Mouse (Mus musculus): ENCODE results near the gene Guca1b. TPM values are rescaled to one million over a fixed set of nuclear protein-coding genes. Genes with fewer than 3 reads are reported as not detected.

The Guca1b gene
- polyA plus RNA-seq, 1 experiment from 2014 or later, result 0.37 TPM

DNA sequence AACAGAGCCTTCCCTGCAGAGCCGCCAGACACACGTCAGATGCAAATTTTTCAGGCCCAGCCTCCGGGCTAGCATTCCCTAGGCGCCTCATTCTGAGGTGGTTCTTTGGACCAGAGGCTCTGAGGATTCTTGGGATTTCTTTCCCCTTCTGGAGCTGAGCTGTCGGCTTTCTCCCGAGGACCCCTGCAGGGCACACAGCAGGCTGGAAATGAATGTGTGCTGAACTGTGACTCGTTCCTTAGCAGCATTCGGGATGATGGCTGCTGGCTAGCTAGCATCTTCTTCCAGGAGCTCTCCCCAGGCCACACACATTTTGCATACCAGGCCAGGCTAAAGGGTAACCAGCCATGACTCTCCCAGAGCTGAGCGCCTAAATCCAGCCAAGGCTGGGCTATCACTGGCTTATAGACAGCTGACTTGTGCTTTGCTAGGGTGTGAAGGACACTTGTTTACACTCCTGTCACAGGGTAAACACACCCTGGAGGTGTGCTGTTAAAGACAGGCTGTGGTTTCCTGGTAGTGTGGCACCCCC, 55.2 kb downstream of the Guca1b start:
- DNase-seq (ENCODE audit: low spot score), result no peak
- H3K27me3 ChIP-seq (replicated peaks; ENCODE audit: control insufficient read depth, insufficient read depth, low read length), result peaks cover 21% of the 10 kb centered on the region
- H3K4me1 ChIP-seq (replicated peaks; ENCODE audit: control insufficient read depth, insufficient read depth, low read length), result peaks cover 27% of the 10 kb centered on the region
- H3K4me2 ChIP-seq (ENCODE audit: low read length), result no peak overlapping the region
- no peak overlapping the region for H3K9ac ChIP-seq (ENCODE audit: low read length)
- 21% methylated on average over 9 of the region's 9 CpGs for WGBS
- H3K9me3 ChIP-seq (ENCODE audit: control insufficient read depth, low read length), result no peaks in the 10 kb centered on the region
- H3K27ac ChIP-seq (ENCODE audit: low read depth), result 0 out of 2 replicates have a peak overlapping the region, but pooled peaks have one; percentile 30
- H3K4me3 ChIP-seq (ENCODE audit: low read depth, low read length), result no peak overlapping the region
- no peaks in the 10 kb centered on the region for H3K36me3 ChIP-seq (ENCODE audit: control insufficient read depth, insufficient read depth, low read length)
- no peak for ATAC-seq (replicated peaks; ENCODE audit: low FRiP score, low TSS enrichment, low read depth)

DNA sequence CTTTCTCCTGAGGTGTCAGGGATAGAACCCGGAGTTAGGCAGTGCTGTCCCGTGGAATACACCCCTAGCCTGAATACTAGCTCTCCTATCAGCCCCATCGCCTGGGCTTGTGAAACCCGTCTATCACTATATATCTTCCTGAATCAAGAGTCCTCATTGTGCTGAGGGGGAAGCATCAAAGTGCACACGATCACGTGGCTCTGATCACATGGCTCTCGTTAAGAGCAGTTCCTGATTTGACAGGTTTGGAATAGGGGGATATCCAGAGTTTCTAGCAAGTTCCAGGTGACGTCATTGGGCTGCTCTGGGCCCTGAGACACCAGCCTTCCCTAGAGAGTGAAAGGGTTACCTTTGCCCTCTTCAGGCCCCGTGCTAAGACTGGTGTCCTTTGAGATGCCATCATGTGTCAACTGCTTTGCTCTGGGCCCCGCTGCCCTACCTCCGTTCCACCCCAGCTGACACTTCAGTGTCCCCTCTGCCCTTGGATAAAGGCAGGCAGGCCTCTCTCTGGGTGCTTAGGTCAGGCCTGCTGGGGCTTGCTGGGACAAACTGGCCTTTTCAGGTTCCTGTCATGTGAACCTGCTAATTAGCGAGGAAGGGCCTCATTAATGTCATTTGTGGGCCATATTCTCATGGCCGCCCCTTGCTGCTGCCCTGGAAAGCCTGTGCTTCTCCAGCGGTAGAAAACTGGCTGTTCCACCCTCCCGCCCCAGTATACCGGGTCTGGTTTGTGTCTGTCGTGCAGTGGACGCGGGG, 56.3 kb downstream of the Guca1b start:
- H3K9me3 ChIP-seq (ENCODE audit: control insufficient read depth, low read length), result no peaks in the 10 kb centered on the region
- H3K4me1 ChIP-seq (replicated peaks; ENCODE audit: control insufficient read depth, insufficient read depth, low read length), result peaks cover 27% of the 10 kb centered on the region
- no peak overlapping the region for H3K9ac ChIP-seq (ENCODE audit: low read length)
- no peaks in the 10 kb centered on the region for H3K36me3 ChIP-seq (ENCODE audit: control insufficient read depth, insufficient read depth, low read length)
- no peak overlapping the region for H3K4me3 ChIP-seq (ENCODE audit: low read depth, low read length)
- DNase-seq (ENCODE audit: low spot score) (no peak), ATAC-seq (replicated peaks; ENCODE audit: low FRiP score, low TSS enrichment, low read depth) (no peak)
- H3K4me2 ChIP-seq (ENCODE audit: low read length), result no peak overlapping the region
- 48% methylated on average over 19 of the region's 19 CpGs for WGBS
- H3K27ac ChIP-seq (ENCODE audit: low read depth), result no peak overlapping the region
- H3K27me3 ChIP-seq (replicated peaks; ENCODE audit: control insufficient read depth, insufficient read depth, low read length), result peaks cover 15% of the 10 kb centered on the region

DNA sequence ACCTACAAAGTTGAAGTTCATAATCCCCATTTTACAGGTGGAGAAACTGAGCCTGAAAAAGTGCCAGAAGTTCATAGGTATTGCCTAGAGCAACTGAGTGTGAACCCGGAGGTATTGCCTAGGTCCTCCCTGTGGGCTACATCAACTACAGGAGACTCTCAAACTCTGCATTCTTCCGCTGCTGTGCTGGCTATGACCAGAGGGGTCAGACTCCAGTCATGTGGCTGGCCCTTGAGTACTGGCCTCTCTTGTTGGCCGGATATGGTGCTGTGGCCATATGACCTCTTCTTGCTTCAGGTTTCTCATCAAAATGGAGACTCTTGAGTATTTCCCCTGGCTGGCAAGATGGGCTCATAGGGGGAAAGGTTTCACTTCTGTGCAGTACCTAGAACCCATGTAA, 57.1 kb downstream of the Guca1b start:
- no peak overlapping the region for H3K9ac ChIP-seq (ENCODE audit: low read length)
- no peak for ATAC-seq (replicated peaks; ENCODE audit: low FRiP score, low TSS enrichment, low read depth)
- peaks cover 7% of the 10 kb centered on the region; the same call in 1 of the 2 replicates for H3K27me3 ChIP-seq (replicated peaks; ENCODE audit: control insufficient read depth, insufficient read depth, low read length)
- no peaks in the 10 kb centered on the region for H3K36me3 ChIP-seq (ENCODE audit: control insufficient read depth, insufficient read depth, low read length)
- no peaks in the 10 kb centered on the region for H3K9me3 ChIP-seq (ENCODE audit: control insufficient read depth, low read length)
- H3K4me1 ChIP-seq (replicated peaks; ENCODE audit: control insufficient read depth, insufficient read depth, low read length), result peaks cover 25% of the 10 kb centered on the region
- H3K4me3 ChIP-seq (ENCODE audit: low read depth, low read length), result no peak overlapping the region
- DNase-seq (ENCODE audit: low spot score), result no peak
- 76% methylated on average over 3 of the region's 3 CpGs for WGBS
- H3K27ac ChIP-seq (ENCODE audit: low read depth), result no peak overlapping the region
- H3K4me2 ChIP-seq (ENCODE audit: low read length), result no peak overlapping the region

Other genes starting within 250 kb of the Guca1b start
- gene Mrps10, start 16.5 kb upstream of the Guca1b start, polyA plus RNA-seq (2014; fragmentation: Nextera tagmentation; extraction: Ambion mirVana), result 89.3 and 91.4 TPM in 2 replicates
- gene Guca1a, start 15.2 kb downstream of the Guca1b start, polyA plus RNA-seq (2014; fragmentation: Nextera tagmentation; extraction: Ambion mirVana), result 2.5 and 3.1 TPM in 2 replicates
- gene AI661453, start 51.2 kb downstream of the Guca1b start, polyA plus RNA-seq (2014; fragmentation: Nextera tagmentation; extraction: Ambion mirVana), result 3.4 and 4.4 TPM in 2 replicates
- gene 1700001C19Rik, start 52.0 kb downstream of the Guca1b start, polyA plus RNA-seq (2014; fragmentation: Nextera tagmentation; extraction: Ambion mirVana), result 0.22 and 0.24 TPM in 2 replicates
- gene Taf8, start 116.9 kb downstream of the Guca1b start, polyA plus RNA-seq (2014; fragmentation: Nextera tagmentation; extraction: Ambion mirVana), result 21.5 and 25.0 TPM in 2 replicates
- 450 and 457 TPM in 2 replicates for gene Ccnd3, start 119.7 kb downstream of the Guca1b start, polyA plus RNA-seq (2014; fragmentation: Nextera tagmentation; extraction: Ambion mirVana)
- gene Bysl, start 226.1 kb downstream of the Guca1b start, polyA plus RNA-seq (2014; fragmentation: Nextera tagmentation; extraction: Ambion mirVana), result 25.7 and 27.4 TPM in 2 replicates
- gene Med20, start 226.2 kb downstream of the Guca1b start, polyA plus RNA-seq (2014; fragmentation: Nextera tagmentation; extraction: Ambion mirVana), result 45.2 and 48.2 TPM in 2 replicates
- 1.6 and 1.8 TPM in 2 replicates for gene Gm20517, start 226.2 kb downstream of the Guca1b start, polyA plus RNA-seq (2014; fragmentation: Nextera tagmentation; extraction: Ambion mirVana)
- 5.3 and 6.5 TPM in 2 replicates for gene Usp49, start 245.3 kb downstream of the Guca1b start, polyA plus RNA-seq (2014; fragmentation: Nextera tagmentation; extraction: Ambion mirVana)